Mouse (Mus musculus) hindbrain, embryonic 11.5 days (tissue): ENCODE measurements at regions not wholly inside any gene's neighbourhood (a gene's known extent, or its start where the extent isn't known, plus 50 kb on each side); places are given as distances from the start of the nearest gene placed in this dataset.

Experiments
- ATAC-seq: fragments of 200-750 bp; cut with Nextera tagmentation; 2 replicates; pipeline ENCODE4 v1.8.0; 2017; ENCODE audit warnings: mild to moderate bottlenecking, moderate TSS enrichment, moderate library complexity; ENCODE audit not compliant: low FRiP score
- DNase-seq: peaks from one replicate; pipeline ENCODE4 v3.0.0-alpha.2; 2015; ENCODE audit warnings: low spot score
- H3K27ac ChIP-seq: fragments of 300-500 bp; sonication (generic); 2 replicates; pipeline ENCODE4 v1.5.1; 2014; ENCODE audit warnings: mild to moderate bottlenecking, low read depth, low read length
- H3K27me3 ChIP-seq: fragments of 300-500 bp; sonication (generic); 2 replicates; pipeline ENCODE4 v1.6.1; 2014; ENCODE audit warnings: mild to moderate bottlenecking, low read length, moderate library complexity, mixed read lengths; ENCODE audit not compliant: control insufficient read depth, insufficient read depth
- H3K36me3 ChIP-seq: fragments of 300-500 bp; sonication (generic); 2 replicates; pipeline ENCODE4 v1.6.1; 2014; ENCODE audit warnings: mild to moderate bottlenecking, low read length, moderate library complexity, mixed read lengths; ENCODE audit not compliant: control insufficient read depth, insufficient read depth
- H3K4me1 ChIP-seq: fragments of 300-500 bp; sonication (generic); replicated peaks from 2 replicates; pipeline ENCODE4 v1.6.1; 2014; ENCODE audit warnings: low read length, mixed read lengths; ENCODE audit not compliant: control insufficient read depth, insufficient read depth
- H3K4me2 ChIP-seq: fragments of 300-500 bp; sonication (generic); replicated peaks from 2 replicates; pipeline ENCODE4 v1.6.1; 2014; ENCODE audit warnings: mild to moderate bottlenecking, low read depth, low read length
- H3K4me3 ChIP-seq: fragments of 300-500 bp; sonication (generic); 2 replicates; pipeline ENCODE4 v1.5.1; 2014; ENCODE audit warnings: low read depth, low read length
- H3K9ac ChIP-seq: fragments of 300-500 bp; sonication (generic); 2 replicates; pipeline ENCODE4 v1.6.1; 2014; ENCODE audit warnings: low read depth, low read length
- H3K9me3 ChIP-seq: fragments of 300-500 bp; sonication (generic); 2 replicates; pipeline ENCODE4 v1.6.1; 2016; ENCODE audit warnings: low read length; ENCODE audit not compliant: control insufficient read depth
- WGBS: fragments of 180-500 bp; shearing (Covaris S2); extraction: QIAGEN DNeasy Blood & Tissue Kit; methylation state at CpG from one replicate; pipeline ENCODE4 v1.1.7; 2014; 5-methylcytosine and 5-hydroxymethylcytosine counted together

DNA sequence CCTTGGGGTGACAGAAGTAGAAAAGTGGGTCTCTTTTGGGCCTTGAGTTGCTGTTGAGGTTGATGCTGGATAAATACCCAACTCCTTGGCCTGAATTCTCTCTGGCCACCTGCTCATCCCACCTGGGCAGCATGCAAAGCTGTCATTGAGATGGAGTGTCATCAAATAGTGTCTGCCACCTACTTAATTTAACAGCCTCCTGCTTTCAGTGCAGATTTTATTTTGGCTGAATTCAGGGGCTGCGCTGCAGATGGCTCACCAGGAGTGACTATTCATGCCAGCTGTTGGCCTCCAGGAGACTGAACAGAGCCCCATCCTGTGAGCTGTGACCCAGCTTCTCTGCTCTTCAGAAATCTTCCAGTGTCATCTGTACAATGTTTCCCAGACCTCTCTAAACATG, 206.7 kb upstream of the Eci2 start:
- no peaks in the 10 kb centered on the region for H3K4me1 ChIP-seq
- H3K36me3 ChIP-seq: no peaks in the 10 kb centered on the region
- H3K4me2 ChIP-seq: no peak overlapping the region
- H3K27me3 ChIP-seq: no peaks in the 10 kb centered on the region
- no peaks in the 10 kb centered on the region for H3K9me3 ChIP-seq
- 96% methylated on average over 1 of the region's 1 CpGs for WGBS
- no peak overlapping the region for H3K9ac ChIP-seq
- H3K27ac ChIP-seq: no peak overlapping the region
- ATAC-seq (no peak), DNase-seq (no peak)
- H3K4me3 ChIP-seq: no peak overlapping the region

DNA sequence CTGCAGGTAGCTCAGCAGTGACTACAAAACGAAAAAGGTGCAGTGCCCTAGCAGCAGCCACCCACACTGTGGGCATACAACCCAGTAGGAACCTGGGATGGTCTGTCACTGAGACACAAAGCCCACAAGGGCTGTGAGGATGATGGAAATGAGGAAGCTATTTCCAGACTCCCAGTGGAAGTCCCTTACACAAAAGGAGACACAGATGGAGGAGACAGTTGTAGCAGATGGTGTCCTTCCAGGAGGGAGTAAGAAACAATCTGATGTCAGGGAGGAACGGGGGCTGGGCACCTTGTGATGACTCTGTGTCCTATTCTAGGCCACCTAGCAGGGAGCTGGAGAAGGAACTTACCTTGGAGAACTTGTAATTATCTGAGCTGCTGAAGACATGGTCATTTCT, 214.5 kb upstream of the Eci2 start:
- H3K36me3 ChIP-seq: no peaks in the 10 kb centered on the region
- no peak for ATAC-seq
- H3K27me3 ChIP-seq: no peaks in the 10 kb centered on the region
- H3K4me3 ChIP-seq: no peak overlapping the region
- no peaks in the 10 kb centered on the region for H3K4me1 ChIP-seq
- no peak overlapping the region for H3K4me2 ChIP-seq
- H3K27ac ChIP-seq: no peak overlapping the region
- DNase-seq: no peak
- H3K9ac ChIP-seq: no peak overlapping the region
- H3K9me3 ChIP-seq: no peaks in the 10 kb centered on the region
- 58% methylated on average over 2 of the region's 2 CpGs for WGBS

GRCm38 (mm10) chr13:35243946-35244345, 217.1 kb upstream of the Eci2 start:
- no peak overlapping the region for H3K9ac ChIP-seq
- ATAC-seq (no peak), DNase-seq (no peak)
- H3K4me1 ChIP-seq: no peaks in the 10 kb centered on the region
- H3K27ac ChIP-seq: no peak overlapping the region
- H3K9me3 ChIP-seq: no peaks in the 10 kb centered on the region
- no peaks in the 10 kb centered on the region for H3K27me3 ChIP-seq
- no peak overlapping the region for H3K4me2 ChIP-seq
- no peak overlapping the region for H3K4me3 ChIP-seq
- H3K36me3 ChIP-seq: no peaks in the 10 kb centered on the region

GRCm38 (mm10) chr13:35257386-35257785, 230.5 kb upstream of the Eci2 start:
- Histone ChIP-seq H3K4me2 (no peak overlapping the region), H3K9ac (no peak overlapping the region), H3K4me3 (no peak overlapping the region), H3K36me3 (no peaks in the 10 kb centered on the region), H3K4me1 (no peaks in the 10 kb centered on the region), H3K27me3 (no peaks in the 10 kb centered on the region), H3K27ac (no peak overlapping the region), H3K9me3 (no peaks in the 10 kb centered on the region)
- ATAC-seq (no peak), DNase-seq (no peak)
- WGBS: 89% methylated on average over 2 of the region's 2 CpGs

- ATAC-seq (no peak), DNase-seq (no peak)
- Histone ChIP-seq H3K9me3 (no peaks in the 10 kb centered on the region), H3K4me1 (no peaks in the 10 kb centered on the region), H3K27ac (no peak overlapping the region), H3K4me2 (no peak overlapping the region), H3K27me3 (no peaks in the 10 kb centered on the region), H3K4me3 (no peak overlapping the region), H3K36me3 (no peaks in the 10 kb centered on the region), H3K9ac (no peak overlapping the region)
- WGBS: 100% methylated on average over 1 of the region's 1 CpGs
These were observed 231.8 kb upstream of the Eci2 start for GRCm38 (mm10) chr13:35258720-35259119.

GRCm38 (mm10) chr13:35283959-35284358, 257.1 kb upstream of the Eci2 start:
- DNase-seq: no peak
- ATAC-seq: no peak
- H3K4me3 ChIP-seq: no peak overlapping the region
- H3K4me2 ChIP-seq: no peak overlapping the region
- no peaks in the 10 kb centered on the region for H3K9me3 ChIP-seq
- no peaks in the 10 kb centered on the region for H3K27me3 ChIP-seq
- no peak overlapping the region for H3K9ac ChIP-seq
- no peaks in the 10 kb centered on the region for H3K4me1 ChIP-seq
- no peaks in the 10 kb centered on the region for H3K36me3 ChIP-seq
- 84% methylated on average over 1 of the region's 1 CpGs for WGBS
- no peak overlapping the region for H3K27ac ChIP-seq

- DNase-seq (no peak), ATAC-seq (no peak)
- H3K9me3 ChIP-seq: no peaks in the 10 kb centered on the region
- no peak overlapping the region for H3K27ac ChIP-seq
- no peaks in the 10 kb centered on the region for H3K4me1 ChIP-seq
- WGBS: 78% methylated on average over 1 of the region's 1 CpGs
- no peak overlapping the region for H3K4me2 ChIP-seq
- H3K9ac ChIP-seq: no peak overlapping the region
- H3K36me3 ChIP-seq: no peaks in the 10 kb centered on the region
- no peaks in the 10 kb centered on the region for H3K27me3 ChIP-seq
- H3K4me3 ChIP-seq: no peak overlapping the region
These were observed 275.2 kb upstream of the Eci2 start for GRCm38 (mm10) chr13:35302088-35302487.

DNA sequence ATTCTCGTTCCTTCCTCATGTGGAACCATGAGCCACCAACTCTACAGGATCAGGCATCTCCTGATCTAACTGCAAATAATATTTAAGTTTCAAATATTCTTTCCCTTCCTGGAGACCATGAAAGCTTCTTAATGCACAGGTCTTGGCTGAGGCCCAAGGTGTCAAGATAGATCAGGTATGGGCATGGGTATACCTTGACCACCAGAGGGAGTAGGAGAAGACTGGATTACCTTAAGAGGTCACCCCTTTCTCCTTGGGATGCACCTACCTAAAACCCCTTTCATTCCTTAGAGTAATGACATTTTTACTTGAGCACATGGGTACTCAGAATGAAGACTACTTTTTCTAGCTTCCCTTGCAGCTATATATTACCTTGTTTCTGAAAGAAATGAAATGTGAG, 289.9 kb upstream of the Eci2 start:
- 92% methylated on average over 1 of the region's 1 CpGs for WGBS
- ATAC-seq: no peak
- no peak overlapping the region for H3K27ac ChIP-seq
- no peak overlapping the region for H3K4me2 ChIP-seq
- no peaks in the 10 kb centered on the region for H3K27me3 ChIP-seq
- H3K36me3 ChIP-seq: no peaks in the 10 kb centered on the region
- H3K4me3 ChIP-seq: no peak overlapping the region
- no peak for DNase-seq
- H3K4me1 ChIP-seq: no peaks in the 10 kb centered on the region
- H3K9ac ChIP-seq: no peak overlapping the region
- H3K9me3 ChIP-seq: no peaks in the 10 kb centered on the region

DNA sequence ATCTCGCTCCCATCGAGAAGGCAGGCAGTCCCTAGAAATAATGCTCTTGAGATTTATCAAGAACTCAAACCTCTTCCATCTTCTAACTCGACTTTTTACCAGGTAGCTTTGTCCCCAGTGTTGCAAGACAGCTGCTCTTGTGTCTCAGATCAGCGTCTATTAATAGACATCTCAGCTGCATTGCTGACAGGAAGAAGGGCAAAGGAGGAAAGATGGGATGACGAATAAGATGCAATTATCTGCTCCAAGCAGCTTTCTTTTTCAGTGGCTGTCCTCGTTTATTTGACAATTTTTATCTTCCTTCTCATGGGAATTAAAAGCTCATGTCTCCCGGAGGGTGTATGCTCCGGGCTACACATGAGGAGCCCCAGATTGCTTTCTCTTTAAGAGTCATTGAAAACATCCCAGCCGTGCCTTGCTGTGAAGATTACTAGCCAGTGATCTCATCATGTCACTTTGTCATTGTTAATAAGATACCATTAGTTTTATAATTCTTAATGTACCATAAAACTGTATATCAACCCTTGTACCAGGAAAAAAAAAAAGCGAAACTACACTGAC, 299.9 kb upstream of the Eci2 start:
- Histone ChIP-seq H3K4me2 (no peak overlapping the region), H3K27me3 (no peaks in the 10 kb centered on the region), H3K4me3 (no peak overlapping the region), H3K4me1 (no peaks in the 10 kb centered on the region), H3K9me3 (no peaks in the 10 kb centered on the region), H3K36me3 (no peaks in the 10 kb centered on the region), H3K9ac (no peak overlapping the region), H3K27ac (no peak overlapping the region)
- WGBS: 65% methylated on average over 10 of the region's 10 CpGs
- no peak for ATAC-seq
- no peak for DNase-seq
